Mouse (Mus musculus) CH12.LX (cell line): ENCODE measurements around the gene 4930402H24Rik. TPM values are rescaled to one million over a fixed set of nuclear protein-coding genes. Genes with fewer than 3 reads are reported as not detected.

Source experiments
- DNase-seq: peaks from one replicate; pipeline ENCODE4 v3.0.0-alpha.2; 2013; ENCODE audit errors: extremely low read depth
- H3K27ac ChIP-seq: 2 replicates; pipeline ENCODE4 v1.5.1; 2012; ENCODE audit warnings: low read depth, mild to moderate bottlenecking, control low read depth, moderate library complexity; ENCODE audit not compliant: insufficient read depth
- H3K27me3 ChIP-seq: replicated peaks from 2 replicates; pipeline ENCODE3; 2012; ENCODE audit warnings: inconsistent platforms
- H3K36me3 ChIP-seq, 2 experiments: replicated peaks in 1 of 2; 2 replicates each; pipeline versions ENCODE3 to v1.6.1; 2012; ENCODE audit warnings: inconsistent platforms in 1 of 2, low read length in 1 of 2, mild to moderate bottlenecking in 1 of 2, mixed read lengths in 1 of 2, moderate library complexity in 1 of 2; ENCODE audit not compliant: control insufficient read depth in 1 of 2, insufficient read depth in 1 of 2
- H3K4me1 ChIP-seq, 2 experiments: 2 replicates each; pipeline ENCODE4 v1.6.1; 2012; ENCODE audit warnings: inconsistent platforms in 1 of 2, moderate library complexity in 1 of 2; ENCODE audit not compliant: insufficient read depth in 2 of 2, control insufficient read depth in 1 of 2
- H3K4me2 ChIP-seq: 2 replicates; pipeline ENCODE4 v1.6.1; 2012; ENCODE audit warnings: low read depth, mild to moderate bottlenecking, control low read depth; ENCODE audit not compliant: poor library complexity, insufficient read depth, severe bottlenecking
- H3K4me3 ChIP-seq, 3 experiments: fragments of 150-350 bp in 1 of 3; sonication (generic) in 1 of 3; replicated peaks in 1 of 3; 2 replicates each; pipeline versions ENCODE3 to v1.5.1; 2011 to 2012; ENCODE audit warnings: low read depth in 2 of 3, low read length in 2 of 3, mild to moderate bottlenecking in 2 of 3, moderate library complexity in 2 of 3, control low read depth in 1 of 3, improper control_type of control experiment in 1 of 3, inconsistent platforms in 1 of 3, mixed read lengths in 1 of 3; ENCODE audit not compliant: poor library complexity in 1 of 3
- H3K79me2 ChIP-seq: replicated peaks from 2 replicates; pipeline ENCODE4 v1.6.1; 2012; ENCODE audit warnings: mild to moderate bottlenecking, moderate library complexity; ENCODE audit not compliant: control insufficient read depth, poor library complexity, insufficient read depth, severe bottlenecking; ENCODE audit errors: extremely low read depth
- H3K9ac ChIP-seq: 2 replicates; pipeline ENCODE4 v1.6.1; 2012; ENCODE audit warnings: low read depth, mild to moderate bottlenecking, control low read depth, moderate library complexity; ENCODE audit not compliant: insufficient read depth
- H3K9me3 ChIP-seq: replicated peaks from 2 replicates; pipeline ENCODE3; 2012; ENCODE audit warnings: low read length, inconsistent platforms, mixed read lengths
- CHD2 ChIP-seq: IDR thresholded peaks from 2 replicates; pipeline ENCODE4 v1.6.1; 2011; ENCODE audit warnings: low read length, improper control_type of control experiment
- CTCF ChIP-seq, 2 experiments: IDR thresholded peaks in 1 of 2; conservative IDR thresholded peaks in 1 of 2; 2 replicates each; pipeline ENCODE4 v1.5.1; 2011 to 2012; ENCODE audit warnings: low read depth in 2 of 2, low read length in 2 of 2, improper control_type of control experiment in 1 of 2, inconsistent platforms in 1 of 2, mild to moderate bottlenecking in 1 of 2, moderate library complexity in 1 of 2
- ELF1 ChIP-seq: IDR thresholded peaks from 2 replicates; pipeline ENCODE4 v1.6.1; 2014; ENCODE audit warnings: low read depth, mild to moderate bottlenecking, inconsistent platforms, low read length, improper control_type of control experiment
- EP300 ChIP-seq: IDR thresholded peaks from 2 replicates; pipeline ENCODE4 v1.6.1; 2011; ENCODE audit warnings: low read length, improper control_type of control experiment
- ETS1 ChIP-seq: conservative IDR thresholded peaks from 2 replicates; pipeline ENCODE4 v1.6.1; 2012; ENCODE audit warnings: low read depth, mild to moderate bottlenecking, inconsistent platforms, low read length, improper control_type of control experiment, moderate library complexity
- JUN ChIP-seq: IDR thresholded peaks from 2 replicates; pipeline ENCODE4 v1.6.1; 2011; ENCODE audit warnings: low read depth, mild to moderate bottlenecking, low read length, improper control_type of control experiment, moderate library complexity; ENCODE audit not compliant: insufficient read depth
- KAT2A ChIP-seq: IDR thresholded peaks from 2 replicates; pipeline ENCODE4 v1.6.1; 2012; ENCODE audit warnings: low read length, improper control_type of control experiment, inconsistent platforms; ENCODE audit not compliant: insufficient replicate concordance
- MAZ ChIP-seq: IDR thresholded peaks from 2 replicates; pipeline ENCODE4 v1.6.1; 2012; ENCODE audit warnings: low read depth, mild to moderate bottlenecking, inconsistent platforms, low read length, improper control_type of control experiment, moderate library complexity
- MXI1 ChIP-seq: IDR thresholded peaks from 2 replicates; pipeline ENCODE4 v1.6.1; 2011; ENCODE audit warnings: mild to moderate bottlenecking, low read depth, low read length, improper control_type of control experiment
- NELFE ChIP-seq: IDR thresholded peaks from 2 replicates; pipeline ENCODE4 v1.6.1; 2011; ENCODE audit warnings: low read depth, low read length, improper control_type of control experiment
- NRF1 ChIP-seq: IDR thresholded peaks from 2 replicates; pipeline ENCODE4 v1.6.1; 2014; ENCODE audit warnings: low read depth, mild to moderate bottlenecking, inconsistent platforms, low read length, improper control_type of control experiment, moderate library complexity
- POLR2A ChIP-seq: IDR thresholded peaks from 2 replicates; pipeline ENCODE4 v1.6.1; 2011; ENCODE audit warnings: low read depth, mild to moderate bottlenecking, improper control_type of control experiment, low read length
- RCOR1 ChIP-seq: conservative IDR thresholded peaks from 2 replicates; pipeline ENCODE4 v1.6.1; 2012; ENCODE audit warnings: low read depth, mild to moderate bottlenecking, inconsistent platforms, low read length, improper control_type of control experiment
- SIN3A ChIP-seq: IDR thresholded peaks from 2 replicates; pipeline ENCODE4 v1.6.1; 2012; ENCODE audit warnings: low read length, improper control_type of control experiment, inconsistent platforms
- UBTF ChIP-seq: IDR thresholded peaks from 2 replicates; pipeline ENCODE4 v1.6.1; 2012; ENCODE audit warnings: low read depth, mild to moderate bottlenecking, inconsistent platforms, low read length, improper control_type of control experiment, moderate library complexity
- USF1 ChIP-seq: IDR thresholded peaks from 2 replicates; pipeline ENCODE4 v1.6.1; 2014; ENCODE audit warnings: low read depth, mild to moderate bottlenecking, inconsistent platforms, low read length, improper control_type of control experiment
- USF2 ChIP-seq: conservative IDR thresholded peaks from 2 replicates; pipeline ENCODE4 v1.6.1; 2011; ENCODE audit warnings: low read depth, low read length, improper control_type of control experiment
- ZMIZ1 ChIP-seq: IDR thresholded peaks from 2 replicates; pipeline ENCODE4 v1.6.1; 2012; ENCODE audit warnings: low read depth, mild to moderate bottlenecking, inconsistent platforms, low read length, improper control_type of control experiment
- ZNF384 ChIP-seq: IDR thresholded peaks from 2 replicates; pipeline ENCODE4 v1.6.1; 2012; ENCODE audit warnings: low read depth, low read length, improper control_type of control experiment, inconsistent platforms
- dilution Hi-C: fragments of 300-500 bp; cut with MboI; formaldehyde crosslinking; loops from 2 replicates; pipeline ENCODE4 v1.14.3; 2020; ENCODE audit warnings: low sequenced_read_pairs; ENCODE audit not compliant: extremely low pct_unique_long_range_greater_than_20kb, extremely low pct_ligation_motif_present
- in situ Hi-C: fragments of 300-500 bp; cut with MboI; formaldehyde crosslinking; loops from 3 replicates; pipeline ENCODE4 v1.14.3; 2019; ENCODE audit warnings: low sequenced_read_pairs, low pct_ligation_motif_present, low pct_unique_long_range_greater_than_20kb, mixed read lengths
- polyA plus RNA-seq: library from polyadenylated mRNA; unstranded; fragments of >175 nt; gene quantifications from 2 replicates; pipeline ENCODE4 v1.2.1, GENCODE M21; 2012; ENCODE audit warnings: low read depth; ENCODE audit not compliant: insufficient read length
- total RNA-seq, 2 experiments: library from RNA; depleted of rRNA; stranded (reverse); fragments of 300-350 nt in 1 of 2; fragments of >200 nt in 1 of 2; gene quantifications; 2 replicates each; pipeline ENCODE4 v1.2.3; 2012 to 2014

4930402H24Rik gene
- total and polyA plus RNA-seq, 3 experiments: 4.2 to 4.8 (median 4.2) TPM

DNA sequence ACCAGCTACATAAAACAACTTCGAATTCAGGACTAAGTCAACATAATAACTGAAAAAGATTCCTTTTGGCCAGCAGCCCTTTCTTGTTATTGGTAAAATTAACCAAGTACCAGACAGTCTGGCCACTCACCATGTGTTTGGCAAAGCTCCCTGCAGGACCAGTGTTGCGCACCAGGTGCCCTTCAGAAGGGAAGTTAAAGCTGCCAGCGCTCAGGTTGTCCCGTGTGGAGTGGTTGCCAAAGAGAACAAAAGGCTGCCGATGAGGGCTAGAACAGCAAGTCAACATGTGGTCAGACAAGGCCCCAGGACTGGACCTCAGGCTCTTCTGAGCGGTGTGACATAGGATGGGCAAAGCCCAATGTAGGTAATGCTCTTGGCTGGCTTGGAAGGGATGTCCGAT is 114.5 kb downstream of the 4930402H24Rik start:
- H3K9ac ChIP-seq: no peak overlapping the region
- H3K9me3 ChIP-seq: no peaks in the 10 kb centered on the region
- no peaks in the 10 kb centered on the region for H3K27me3 ChIP-seq
- H3K36me3 ChIP-seq: no peaks in the 10 kb centered on the region
- H3K27ac ChIP-seq: no peak overlapping the region
- H3K4me2 ChIP-seq: no peak overlapping the region
- TF ChIP-seq CTCF (conservative IDR thresholded peaks at IDR 0.05 in 1 of 2, IDR thresholded peaks at IDR 0.05 in 1 of 2; ENCODE audit: low read depth in 2 of 2, low read length in 2 of 2): no peak
- TF ChIP-seq POLR2A: no peak
- no peak for TF ChIP-seq ELF1
- TF ChIP-seq KAT2A: no peak
- no peak for TF ChIP-seq NRF1
- TF ChIP-seq CHD2: no peak
- dilution Hi-C loops (no loop called here), in situ Hi-C loops (no loop called here)
- H3K4me3 ChIP-seq: no peak overlapping the region
- no peak for DNase-seq
- H3K4me1 ChIP-seq: no peaks in the 10 kb centered on the region
- H3K79me2 ChIP-seq: no peaks in the 10 kb centered on the region

DNA sequence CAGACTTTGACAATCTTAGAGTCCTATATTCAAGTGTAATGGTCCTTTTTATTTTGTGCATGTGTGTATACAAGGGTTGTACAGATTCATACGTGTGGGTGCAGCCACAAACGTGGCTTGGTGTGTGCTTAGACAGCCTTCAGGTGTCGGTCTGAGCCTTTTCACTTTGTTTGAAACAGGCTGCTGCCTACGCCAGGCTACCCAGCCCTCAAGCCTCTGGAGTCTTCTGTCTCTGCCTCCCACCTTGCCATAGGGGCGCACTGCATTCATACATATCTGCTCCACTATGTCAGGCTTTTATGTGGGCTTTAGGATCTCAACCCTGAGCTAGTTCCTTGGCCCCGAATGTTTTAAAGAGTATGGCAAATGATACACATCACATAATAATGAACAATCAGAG is 116.6 kb downstream of the 4930402H24Rik start:
- Histone ChIP-seq H3K27ac (no peak overlapping the region), H3K79me2 (no peaks in the 10 kb centered on the region), H3K27me3 (no peaks in the 10 kb centered on the region), H3K9me3 (no peaks in the 10 kb centered on the region), H3K36me3 (no peaks in the 10 kb centered on the region), H3K9ac (no peak overlapping the region), H3K4me1 (peaks cover 0 to 4% of the 10 kb centered on the region in 2 experiments; a peak in 2 of 4 replicates), H3K4me2 (no peak overlapping the region), H3K4me3 (no peak overlapping the region)
- DNase-seq: no peak
- no peak for TF ChIP-seq CTCF (conservative IDR thresholded peaks at IDR 0.05 in 1 of 2, IDR thresholded peaks at IDR 0.05 in 1 of 2; ENCODE audit: low read depth in 2 of 2, low read length in 2 of 2)
- TF ChIP-seq KAT2A: no peak
- TF ChIP-seq UBTF: no peak
- TF ChIP-seq SIN3A: no peak
- no peak for TF ChIP-seq MXI1
- TF ChIP-seq MAZ: no peak
- no peak for TF ChIP-seq ZNF384
- no peak for TF ChIP-seq USF2
- TF ChIP-seq ZMIZ1: no peak
- no peak for TF ChIP-seq JUN
- TF ChIP-seq RCOR1: no peak
- no peak for TF ChIP-seq USF1
- no peak for TF ChIP-seq NELFE
- no peak for TF ChIP-seq EP300
- no peak for TF ChIP-seq ETS1
- dilution Hi-C loops: no loop called here
- in situ Hi-C loops: no loop called here
